8 mouse cellular contexts compared by ENCODE assay signal in the genomic region with DNA sequence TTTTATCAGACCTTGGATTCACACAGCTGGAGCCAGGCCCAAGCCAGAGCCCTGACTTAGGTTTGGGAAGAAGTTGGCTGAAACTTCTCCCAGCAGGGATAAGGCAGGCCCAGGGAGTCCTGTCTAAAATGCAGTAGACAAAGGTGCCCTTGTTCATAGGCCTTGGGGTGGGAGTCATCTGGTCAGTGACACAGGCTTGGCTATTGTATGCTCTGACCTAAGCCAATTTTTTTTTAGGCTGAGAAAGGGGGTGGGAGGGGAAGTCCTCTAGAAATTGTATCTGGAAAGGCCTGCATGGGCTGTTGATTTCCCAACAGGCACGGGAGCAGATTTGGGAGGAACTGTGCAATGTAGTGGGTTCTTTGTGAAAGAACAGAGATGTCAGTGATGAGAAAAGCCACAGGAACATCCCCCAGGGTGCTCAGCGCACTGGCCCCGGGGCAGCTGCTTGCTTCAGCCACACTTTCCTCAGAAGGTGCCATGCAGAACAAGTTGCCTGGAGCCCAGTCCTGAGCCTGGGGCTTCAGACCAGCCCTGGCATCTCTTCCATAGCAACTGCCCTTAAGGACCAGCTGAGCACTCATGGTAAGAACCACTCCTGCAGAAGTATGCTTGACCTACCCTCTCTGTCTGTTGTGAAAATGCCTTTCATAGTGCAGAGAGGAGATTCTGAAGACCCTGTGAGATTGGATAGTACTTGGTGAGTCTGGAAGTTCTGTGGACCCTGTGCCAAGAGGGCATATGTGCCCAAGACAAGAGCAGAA.
DNase-seq lines count a peak whose midpoint lies in the region; ATAC-seq lines count a peak whose summit lies in the region.
"Had no signal": no experiment of that assay in that cellular context is flagged by ENCODE, and none has a peak within 500 bp of the region (broad histone marks: within the 10 kb centered on the region; RNA-seq: fewer than 3 reads in every experiment).

No protein-coding gene starts in this region.

- H3K9ac ChIP-seq in limb, embryonic 13.5 days: no peak overlapping the region
- no peak overlapping the region for H3K9ac ChIP-seq in stomach, embryonic 15.5 days
- H3K9ac ChIP-seq: liver, embryonic 14.5 days had no signal

- WGBS in limb, embryonic 13.5 days: 66% methylated on average over 3 of the region's 3 CpGs
- 69% methylated on average over 3 of the region's 3 CpGs for whole genome bisulfite sequencing in stomach, embryonic 15.5 days

- ATAC-seq in limb, embryonic 13.5 days (ENCODE audit: low FRiP score, low read depth): no peak
- peak; percentile 52; the same call in 1 of the 2 replicates for ATAC-seq in stomach, embryonic 15.5 days (ENCODE audit: insufficient read depth, low FRiP score, low read depth)

- H3K9me3 ChIP-seq in limb, embryonic 13.5 days: no peaks in the 10 kb centered on the region
- no peaks in the 10 kb centered on the region for H3K9me3 ChIP-seq in stomach, embryonic 15.5 days

- H3K27ac ChIP-seq in limb, embryonic 13.5 days: peak overlapping the region; percentile 23; the same call in 1 of the 2 replicates
- H3K27ac ChIP-seq in stomach, embryonic 15.5 days: peak overlapping the region; percentile 64; the same call in 1 of the 2 replicates
- H3K27ac ChIP-seq: liver, embryonic 14.5 days had no signal

- no peak overlapping the region for H3K4me2 ChIP-seq in limb, embryonic 13.5 days (replicated peaks)
- no peak overlapping the region for H3K4me2 ChIP-seq in stomach, embryonic 15.5 days

- peaks cover 21% of the 10 kb centered on the region for H3K4me1 ChIP-seq in limb, embryonic 13.5 days
- H3K4me1 ChIP-seq in stomach, embryonic 15.5 days: no peaks in the 10 kb centered on the region

- H3K4me3 ChIP-seq in limb, embryonic 13.5 days: no peak overlapping the region
- no peak overlapping the region for H3K4me3 ChIP-seq in stomach, embryonic 15.5 days (replicated peaks)

- no peaks in the 10 kb centered on the region for H3K36me3 ChIP-seq in limb, embryonic 13.5 days
- no peaks in the 10 kb centered on the region for H3K36me3 ChIP-seq in stomach, embryonic 15.5 days

- H3K27me3 ChIP-seq in limb, embryonic 13.5 days: no peaks in the 10 kb centered on the region
- H3K27me3 ChIP-seq in stomach, embryonic 15.5 days (replicated peaks): no peaks in the 10 kb centered on the region

- peak; percentile 24 for DNase-seq in urinary bladder, postnatal 25 days (ENCODE audit: low spot score)
- no peak for DNase-seq in urinary bladder, adult 2 months (ENCODE audit: low spot score)
- DNase-seq in forelimb bud, embryonic 11.5 days (ENCODE audit: low read depth, low spot score): peak; percentile 7
- no peak for DNase-seq in kidney, postnatal 14 days
- DNase-seq in frontal cortex, postnatal 36 days (ENCODE audit: low spot score in 2 of 2): no peak

Comparison
In these comparisons a context has a peak if more than half of its experiments do, and no peak if none do; other contexts are left out.
1. DNase-seq: peak in urinary bladder, postnatal 25 days (single experiment) and forelimb bud, embryonic 11.5 days (single experiment); none in urinary bladder, adult 2 months (single experiment), kidney, postnatal 14 days (single experiment) and frontal cortex, postnatal 36 days (0 of 2).